Mouse (Mus musculus): Measurements from ENCODE around the gene Npdc1. TPM values are rescaled to one million over a fixed set of nuclear protein-coding genes. Genes with fewer than 3 reads are reported as not detected.

The Npdc1 gene
- polyA plus RNA-seq (2015; fragmentation: Nextera tagmentation; extraction: Ambion mirVana) = 48.9 and 51.1 TPM in 2 replicates

DNA sequence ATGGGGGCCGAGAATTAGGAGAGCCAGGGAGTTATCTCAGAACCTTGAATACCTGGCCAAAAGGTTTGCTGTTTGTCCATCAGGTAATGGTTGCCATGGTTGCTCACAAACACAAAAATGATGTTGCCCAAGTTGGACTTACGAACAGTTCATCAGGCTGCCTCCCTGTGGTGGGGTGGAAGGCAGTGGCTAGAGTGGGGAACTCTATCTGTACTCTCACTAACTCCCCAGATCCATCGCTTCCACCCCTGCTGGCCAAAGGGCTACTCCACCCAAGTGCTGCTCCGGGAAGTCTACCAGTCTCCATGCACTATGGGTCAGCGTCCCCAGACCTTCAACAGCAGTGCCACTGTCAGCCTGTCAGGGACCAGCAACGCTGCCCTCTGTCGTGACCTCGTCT lies at the start of gene Npdc1:
TSS of gene Npdc1 (plus strand) at position 301 of the 400 bp plus-strand sequence.
- Histone ChIP-seq H3K27ac (ENCODE audit: low read length) (no peak within 1 kb of the TSS), H3K9me3 (ENCODE audit: control insufficient read depth, low read length) (no peaks in the 10 kb centered on the region), H3K36me3 (ENCODE audit: control insufficient read depth, insufficient read depth, low read length) (no peaks in the 10 kb centered on the region), H3K4me1 (ENCODE audit: control insufficient read depth, insufficient read depth, low read length) (peaks cover 29% of the 10 kb centered on the region), H3K9ac (ENCODE audit: low read depth, low read length) (no peak within 1 kb of the TSS), H3K4me3 (ENCODE audit: low read length) (no peak within 1 kb of the TSS), H3K4me2 (ENCODE audit: low read depth, low read length) (no peak within 1 kb of the TSS), H3K27me3 (replicated peaks; ENCODE audit: control insufficient read depth, insufficient read depth, low read length) (peaks cover 33% of the 10 kb centered on the region; the same call in 1 of the 2 replicates)
- WGBS = 58% methylated on average over 8 of the region's 8 CpGs
- ATAC-seq = no peak

DNA sequence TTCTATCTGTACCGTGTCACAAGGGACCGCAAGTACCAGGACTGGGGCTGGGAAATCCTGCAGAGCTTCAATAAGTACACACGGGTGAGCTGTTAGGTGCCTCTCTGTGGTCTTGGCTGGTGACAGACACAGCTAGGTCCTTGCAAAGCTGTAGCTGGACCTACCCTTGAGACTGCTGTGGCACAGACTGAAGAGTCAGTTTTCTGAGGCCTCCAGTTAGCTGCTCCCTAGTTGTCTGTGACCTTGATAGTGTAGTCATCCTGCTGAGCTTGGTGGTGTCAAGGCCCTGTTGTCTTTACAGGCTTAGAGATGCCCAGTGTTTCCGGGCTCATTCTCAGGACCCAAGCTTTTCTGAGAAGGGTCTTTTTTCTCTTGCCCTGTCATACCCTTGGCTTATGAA lies 49.7 kb upstream of the Npdc1 start:
- WGBS = 93% methylated on average over 4 of the region's 4 CpGs
- Histone ChIP-seq H3K4me1 (ENCODE audit: control insufficient read depth, insufficient read depth, low read length) (no peaks in the 10 kb centered on the region), H3K9me3 (ENCODE audit: control insufficient read depth, low read length) (no peaks in the 10 kb centered on the region), H3K9ac (ENCODE audit: low read depth, low read length) (no peak overlapping the region), H3K27me3 (replicated peaks; ENCODE audit: control insufficient read depth, insufficient read depth, low read length) (no peaks in the 10 kb centered on the region), H3K4me2 (ENCODE audit: low read depth, low read length) (no peak overlapping the region), H3K4me3 (ENCODE audit: low read length) (no peak overlapping the region), H3K36me3 (ENCODE audit: control insufficient read depth, insufficient read depth, low read length) (peaks cover 40% of the 10 kb centered on the region), H3K27ac (ENCODE audit: low read length) (no peak overlapping the region)
- ATAC-seq = no peak

DNA sequence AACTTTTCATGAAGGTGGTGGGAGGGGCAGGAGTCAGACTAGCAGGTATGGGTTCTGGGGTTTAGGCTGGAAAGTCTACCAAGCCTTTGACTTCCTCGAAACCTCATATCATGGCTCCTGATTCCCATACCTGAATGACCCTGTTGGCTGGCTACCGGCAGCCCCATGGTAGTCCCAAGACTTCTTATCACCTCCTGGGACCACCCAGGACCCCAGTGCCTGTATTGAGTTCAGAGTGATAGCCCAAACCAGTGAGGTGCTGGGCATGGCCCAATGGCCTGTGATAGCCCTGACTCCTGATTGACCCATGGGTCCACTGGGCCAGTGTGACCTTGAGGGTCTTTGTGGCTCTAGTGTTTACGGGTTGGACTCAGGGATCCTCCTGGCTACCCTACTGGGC lies 48.5 kb upstream of the Npdc1 start:
- H3K27ac ChIP-seq (ENCODE audit: low read length) = no peak overlapping the region
- no peak overlapping the region for H3K9ac ChIP-seq (ENCODE audit: low read depth, low read length)
- peaks cover 31% of the 10 kb centered on the region for H3K36me3 ChIP-seq (ENCODE audit: control insufficient read depth, insufficient read depth, low read length)
- H3K4me1 ChIP-seq (ENCODE audit: control insufficient read depth, insufficient read depth, low read length) = peaks cover 6% of the 10 kb centered on the region
- no peak for ATAC-seq
- H3K4me2 ChIP-seq (ENCODE audit: low read depth, low read length) = no peak overlapping the region
- H3K4me3 ChIP-seq (ENCODE audit: low read length) = no peak overlapping the region
- WGBS = 94% methylated on average over 3 of the region's 3 CpGs
- no peaks in the 10 kb centered on the region for H3K27me3 ChIP-seq (replicated peaks; ENCODE audit: control insufficient read depth, insufficient read depth, low read length)
- no peaks in the 10 kb centered on the region for H3K9me3 ChIP-seq (ENCODE audit: control insufficient read depth, low read length)

DNA sequence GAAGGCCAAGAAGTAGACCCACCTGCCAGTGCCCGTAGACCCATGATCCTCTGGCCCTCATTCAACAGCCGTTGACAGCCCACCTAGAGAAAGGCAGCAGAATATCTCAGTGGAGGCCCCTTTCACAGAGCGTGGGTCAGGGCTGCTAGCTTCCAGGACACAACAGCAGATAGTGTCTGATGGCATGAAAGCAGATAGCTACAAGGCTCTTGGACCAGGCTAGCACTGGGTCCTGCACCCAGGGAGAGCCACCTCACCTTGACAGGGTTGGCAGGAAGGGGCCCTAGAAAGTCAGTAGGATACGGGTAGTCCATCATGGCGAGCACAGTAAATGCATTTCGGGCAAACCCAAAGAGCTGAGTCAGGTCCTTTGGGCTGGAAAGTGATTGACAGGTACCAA lies 44.9 kb upstream of the Npdc1 start:
- WGBS = 85% methylated on average over 6 of the region's 6 CpGs
- no peak overlapping the region for H3K4me3 ChIP-seq (ENCODE audit: low read length)
- ATAC-seq = no peak

DNA sequence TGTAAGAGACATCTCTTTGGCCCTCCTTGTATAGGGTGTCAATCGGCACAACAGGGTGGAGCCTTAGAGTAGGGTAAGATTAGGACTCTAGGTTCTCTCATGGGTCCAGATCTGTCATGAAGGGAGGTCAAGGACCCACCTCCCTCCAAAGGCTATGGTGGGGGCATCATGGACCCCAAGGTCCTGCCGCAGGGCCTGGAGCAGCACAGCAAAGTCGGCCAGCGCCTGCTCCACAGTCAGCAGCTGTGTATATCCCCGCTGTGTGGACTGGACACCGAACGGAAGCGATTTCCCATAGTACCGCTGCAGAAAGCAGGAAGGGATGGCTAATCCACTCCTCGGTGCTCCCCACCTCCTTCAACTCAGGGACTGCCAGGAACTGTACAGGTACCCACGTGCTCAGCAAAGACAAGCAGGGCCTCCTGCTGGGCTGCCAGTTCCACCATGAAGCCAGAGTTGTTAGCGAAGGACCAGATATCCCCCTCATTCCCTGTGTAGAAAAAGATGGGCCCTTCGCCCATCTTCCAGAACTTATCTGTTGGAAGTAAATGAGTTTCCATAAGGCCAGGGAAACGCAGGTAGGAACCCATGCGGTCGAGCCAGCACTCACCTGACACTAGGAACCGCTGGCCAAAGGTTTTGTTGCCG lies 43.6 kb upstream of the Npdc1 start:
- Histone ChIP-seq H3K9ac (ENCODE audit: low read depth, low read length) (peak overlapping the region; percentile 73), H3K9me3 (ENCODE audit: control insufficient read depth, low read length) (no peaks in the 10 kb centered on the region), H3K27me3 (replicated peaks; ENCODE audit: control insufficient read depth, insufficient read depth, low read length) (no peaks in the 10 kb centered on the region), H3K4me2 (ENCODE audit: low read depth, low read length) (peak overlapping the region; percentile 91), H3K36me3 (ENCODE audit: control insufficient read depth, insufficient read depth, low read length) (peaks cover 8% of the 10 kb centered on the region; the same call in 1 of the 2 replicates), H3K4me1 (ENCODE audit: control insufficient read depth, insufficient read depth, low read length) (peaks cover 17% of the 10 kb centered on the region), H3K4me3 (ENCODE audit: low read length) (peak overlapping the region; percentile 64), H3K27ac (ENCODE audit: low read length) (no peak overlapping the region)
- peak; percentile 18; the same call in 1 of the 2 replicates for ATAC-seq
- WGBS = 34% methylated on average over 18 of the region's 18 CpGs

More for the DNA sequence above, 44.9 kb upstream of the Npdc1 start:
- H3K4me1 ChIP-seq (ENCODE audit: control insufficient read depth, insufficient read depth, low read length) = peaks cover 17% of the 10 kb centered on the region
- no peak overlapping the region for H3K27ac ChIP-seq (ENCODE audit: low read length)
- H3K9ac ChIP-seq (ENCODE audit: low read depth, low read length) = peak overlapping the region; percentile 16; the same call in 1 of the 2 replicates
- H3K9me3 ChIP-seq (ENCODE audit: control insufficient read depth, low read length) = no peaks in the 10 kb centered on the region
- H3K27me3 ChIP-seq (replicated peaks; ENCODE audit: control insufficient read depth, insufficient read depth, low read length) = no peaks in the 10 kb centered on the region
- no peak overlapping the region for H3K4me2 ChIP-seq (ENCODE audit: low read depth, low read length)
- peaks cover 18% of the 10 kb centered on the region for H3K36me3 ChIP-seq (ENCODE audit: control insufficient read depth, insufficient read depth, low read length)

DNA sequence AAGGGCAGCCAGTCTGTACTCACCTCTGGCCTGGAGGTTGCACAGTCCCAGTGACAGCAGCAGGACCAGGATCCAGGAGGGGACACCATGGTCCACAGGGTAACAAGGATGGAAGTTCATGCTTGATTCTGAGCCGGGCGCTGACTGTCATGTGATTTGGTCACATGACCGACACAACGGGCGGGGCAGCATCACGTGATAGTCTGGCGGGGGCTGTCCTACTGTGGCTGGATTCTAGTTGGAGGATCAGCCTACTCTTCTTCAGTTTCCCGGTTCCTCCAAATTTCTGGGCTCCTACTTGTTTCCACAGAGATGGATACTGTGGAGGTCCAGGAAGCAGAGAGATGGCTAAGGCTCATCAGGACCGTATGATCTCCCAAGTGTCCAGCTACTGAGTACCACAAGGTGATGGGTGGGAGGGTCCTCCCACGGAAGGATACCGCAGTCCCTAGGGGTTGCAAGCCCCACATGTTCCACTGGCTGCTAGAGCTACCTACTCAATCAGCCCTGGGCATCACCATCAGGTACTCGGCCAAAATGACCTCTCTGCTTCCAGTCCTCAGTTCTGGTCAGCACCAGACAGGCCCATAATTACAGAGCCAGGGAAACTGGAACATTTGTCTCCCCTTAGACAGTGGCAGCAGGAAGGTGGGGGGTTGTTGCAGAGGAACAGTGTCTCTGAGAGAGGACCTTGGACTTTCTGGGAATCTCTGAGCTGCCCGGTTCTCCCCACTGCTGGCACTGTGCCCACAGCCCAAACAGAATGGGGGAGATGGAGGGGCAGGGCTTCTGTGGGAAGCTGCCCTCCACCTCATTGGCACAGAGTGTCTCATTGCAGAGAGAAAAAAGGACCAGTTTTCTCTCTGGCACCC lies 42.7 kb upstream of the Npdc1 start, which contains the start of gene Dpp7:
TSS of gene Dpp7 (minus strand) at position 152 of the 872 bp plus-strand sequence.
- Histone ChIP-seq H3K9me3 (ENCODE audit: control insufficient read depth, low read length) (no peaks in the 10 kb centered on the region), H3K4me2 (ENCODE audit: low read depth, low read length) (peak within 1 kb of the TSS; percentile 91), H3K27me3 (replicated peaks; ENCODE audit: control insufficient read depth, insufficient read depth, low read length) (no peaks in the 10 kb centered on the region), H3K36me3 (ENCODE audit: control insufficient read depth, insufficient read depth, low read length) (0 out of 2 replicates have a peak, but pooled peaks cover 4% of the 10 kb centered on the region), H3K4me3 (ENCODE audit: low read length) (peak within 1 kb of the TSS; percentile 64), H3K9ac (ENCODE audit: low read depth, low read length) (peak within 1 kb of the TSS; percentile 73), H3K4me1 (ENCODE audit: control insufficient read depth, insufficient read depth, low read length) (peaks cover 17% of the 10 kb centered on the region), H3K27ac (ENCODE audit: low read length) (peak within 1 kb of the TSS; percentile 23; the same call in 1 of the 2 replicates)
- 3% methylated on average over 13 of the region's 13 CpGs for WGBS
- peak; percentile 77 for ATAC-seq

DNA sequence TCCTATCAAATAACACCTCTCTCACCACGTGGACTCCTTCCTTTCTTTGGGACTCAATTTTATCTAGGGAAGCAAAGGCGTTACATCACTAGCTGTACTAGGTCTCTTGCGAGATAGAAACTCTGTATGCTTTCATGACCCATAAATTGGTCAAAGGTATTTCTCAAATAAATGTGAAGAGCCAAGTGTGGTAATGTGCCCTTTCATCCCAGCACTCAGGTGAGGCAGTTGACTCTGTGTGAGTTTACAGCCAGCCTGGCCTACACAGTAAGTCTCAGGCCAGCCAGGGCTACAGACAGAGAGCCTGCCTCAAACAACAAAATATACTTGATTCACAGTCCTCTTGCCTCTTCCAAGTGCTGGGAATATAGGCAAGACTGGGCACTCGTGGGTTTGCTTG lies 39.3 kb upstream of the Npdc1 start:
- H3K27me3 ChIP-seq (replicated peaks; ENCODE audit: control insufficient read depth, insufficient read depth, low read length) = no peaks in the 10 kb centered on the region
- no peak overlapping the region for H3K9ac ChIP-seq (ENCODE audit: low read depth, low read length)
- ATAC-seq = no peak
- H3K4me2 ChIP-seq (ENCODE audit: low read depth, low read length) = no peak overlapping the region
- H3K27ac ChIP-seq (ENCODE audit: low read length) = no peak overlapping the region
- H3K9me3 ChIP-seq (ENCODE audit: control insufficient read depth, low read length) = no peaks in the 10 kb centered on the region
- peaks cover 24% of the 10 kb centered on the region for H3K4me1 ChIP-seq (ENCODE audit: control insufficient read depth, insufficient read depth, low read length)
- H3K4me3 ChIP-seq (ENCODE audit: low read length) = no peak overlapping the region
- WGBS = 75% methylated on average over 4 of the region's 4 CpGs
- 0 out of 2 replicates have a peak, but pooled peaks cover 6% of the 10 kb centered on the region for H3K36me3 ChIP-seq (ENCODE audit: control insufficient read depth, insufficient read depth, low read length)

DNA sequence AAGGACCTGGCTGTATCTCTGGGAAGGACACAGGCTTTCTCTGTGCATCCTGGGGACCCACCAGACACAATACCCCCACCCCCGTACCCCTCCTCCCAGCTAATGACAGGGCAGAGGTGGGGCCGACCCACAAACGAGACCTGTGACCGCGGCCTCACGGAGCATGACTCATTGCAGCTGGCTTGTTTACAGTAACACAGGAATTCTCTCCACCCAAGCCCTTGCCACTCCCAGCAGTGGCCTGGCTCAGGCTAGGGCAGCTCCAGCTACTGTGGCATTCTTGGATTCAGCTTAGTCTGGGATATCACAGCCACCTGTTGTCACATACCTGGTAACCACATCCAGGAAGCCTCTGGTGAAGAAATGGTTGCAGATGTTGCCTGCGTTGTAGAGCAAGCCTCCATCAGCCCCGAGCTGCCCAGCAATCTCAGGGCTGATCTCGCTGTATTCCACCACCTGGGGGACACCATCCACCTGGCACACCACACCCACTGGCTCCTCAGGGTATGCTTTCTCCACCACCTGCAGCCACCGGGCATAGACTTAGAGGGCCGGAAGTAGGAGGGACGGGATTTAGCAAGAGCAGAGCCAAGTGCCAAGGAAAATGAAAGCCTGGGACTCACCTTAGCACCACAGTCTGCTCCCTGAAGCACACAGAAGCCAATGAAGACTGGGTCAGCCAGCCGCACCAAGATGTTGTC lies 35.5 kb upstream of the Npdc1 start:
- H3K4me3 ChIP-seq (ENCODE audit: low read length) = peak overlapping the region; percentile 78
- peaks cover 8% of the 10 kb centered on the region; the same call in 1 of the 2 replicates for H3K4me1 ChIP-seq (ENCODE audit: control insufficient read depth, insufficient read depth, low read length)
- peak; percentile 70 for ATAC-seq
- 42% methylated on average over 13 of the region's 13 CpGs for WGBS
- no peaks in the 10 kb centered on the region for H3K27me3 ChIP-seq (replicated peaks; ENCODE audit: control insufficient read depth, insufficient read depth, low read length)
- peak overlapping the region; percentile 53 for H3K27ac ChIP-seq (ENCODE audit: low read length)
- 0 out of 2 replicates have a peak, but pooled peaks cover 6% of the 10 kb centered on the region for H3K36me3 ChIP-seq (ENCODE audit: control insufficient read depth, insufficient read depth, low read length)
- peak overlapping the region; percentile 90 for H3K9ac ChIP-seq (ENCODE audit: low read depth, low read length)
- peak overlapping the region; percentile 96 for H3K4me2 ChIP-seq (ENCODE audit: low read depth, low read length)
- H3K9me3 ChIP-seq (ENCODE audit: control insufficient read depth, low read length) = no peaks in the 10 kb centered on the region
